Mouse (Mus musculus): ENCODE data around the gene Rfc2.

Rfc2 gene

DNA sequence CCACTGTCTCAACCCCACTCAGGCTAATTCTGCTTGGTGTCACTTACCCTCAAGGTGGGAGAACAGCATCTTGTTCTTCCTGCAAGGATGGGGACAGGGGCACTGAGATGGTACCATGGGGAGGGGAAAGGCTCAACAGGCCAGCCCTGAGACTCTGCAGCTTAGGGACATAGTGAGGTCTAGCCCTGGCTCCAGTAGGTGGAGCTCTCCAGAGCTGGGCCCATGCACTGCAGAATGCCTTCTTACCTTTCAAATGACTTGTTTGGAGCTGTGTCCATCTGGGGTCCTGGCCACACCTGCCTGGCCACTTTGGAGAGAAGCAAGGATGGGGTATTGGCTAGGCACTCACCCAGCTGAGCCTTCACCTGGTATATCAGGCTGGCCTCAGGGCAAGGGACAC is 25.1 kb downstream of the Rfc2 start:
- Histone ChIP-seq H3K4me1 (replicated peaks; ENCODE audit: low read depth, low read length) (peaks cover 27% of the 10 kb centered on the region), H3K4me3 (replicated peaks; ENCODE audit: low read length) (no peak overlapping the region), H3K36me3 (ENCODE audit: insufficient read depth, low read length) (no peaks in the 10 kb centered on the region), H3K9me3 (ENCODE audit: low read length) (no peaks in the 10 kb centered on the region), H3K27me3 (ENCODE audit: insufficient read depth, low read length) (no peaks in the 10 kb centered on the region; the same call in 1 of the 2 replicates)
- 0 out of 2 replicates have a peak, but pooled peaks have one; percentile 6 for TF ChIP-seq CTCF (conservative IDR thresholded peaks at IDR 0.05; ENCODE audit: low read length)
- no peak for TF ChIP-seq POU5F1 (IDR thresholded peaks at IDR 0.05; ENCODE audit: borderline replicate concordance, low read length)

DNA sequence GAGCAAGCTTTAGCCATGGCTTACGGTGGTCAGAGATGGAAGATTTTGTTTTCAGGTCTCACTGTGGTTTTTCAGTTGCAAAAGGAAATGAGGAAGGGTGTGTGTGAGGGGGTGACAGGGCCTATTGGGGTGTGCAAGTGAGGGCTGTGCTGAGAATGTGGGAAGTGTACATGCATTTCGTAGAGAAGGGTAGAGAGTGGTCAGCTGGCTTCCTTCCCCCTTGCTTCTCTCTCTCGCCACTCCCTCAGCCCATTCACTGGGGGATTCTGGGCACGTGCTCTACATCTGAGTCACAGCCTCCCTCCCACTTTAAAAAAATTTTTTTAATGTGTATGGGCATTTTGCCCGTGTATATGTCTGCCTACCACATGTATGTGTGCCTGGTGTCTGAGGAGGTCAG is 26.0 kb downstream of the Rfc2 start:
- H3K9me3 ChIP-seq (ENCODE audit: low read length): no peaks in the 10 kb centered on the region
- TF ChIP-seq POU5F1 (IDR thresholded peaks at IDR 0.05; ENCODE audit: borderline replicate concordance, low read length) (no peak), NANOG (IDR thresholded peaks at IDR 0.05; ENCODE audit: borderline replicate concordance, low read length) (no peak)

DNA sequence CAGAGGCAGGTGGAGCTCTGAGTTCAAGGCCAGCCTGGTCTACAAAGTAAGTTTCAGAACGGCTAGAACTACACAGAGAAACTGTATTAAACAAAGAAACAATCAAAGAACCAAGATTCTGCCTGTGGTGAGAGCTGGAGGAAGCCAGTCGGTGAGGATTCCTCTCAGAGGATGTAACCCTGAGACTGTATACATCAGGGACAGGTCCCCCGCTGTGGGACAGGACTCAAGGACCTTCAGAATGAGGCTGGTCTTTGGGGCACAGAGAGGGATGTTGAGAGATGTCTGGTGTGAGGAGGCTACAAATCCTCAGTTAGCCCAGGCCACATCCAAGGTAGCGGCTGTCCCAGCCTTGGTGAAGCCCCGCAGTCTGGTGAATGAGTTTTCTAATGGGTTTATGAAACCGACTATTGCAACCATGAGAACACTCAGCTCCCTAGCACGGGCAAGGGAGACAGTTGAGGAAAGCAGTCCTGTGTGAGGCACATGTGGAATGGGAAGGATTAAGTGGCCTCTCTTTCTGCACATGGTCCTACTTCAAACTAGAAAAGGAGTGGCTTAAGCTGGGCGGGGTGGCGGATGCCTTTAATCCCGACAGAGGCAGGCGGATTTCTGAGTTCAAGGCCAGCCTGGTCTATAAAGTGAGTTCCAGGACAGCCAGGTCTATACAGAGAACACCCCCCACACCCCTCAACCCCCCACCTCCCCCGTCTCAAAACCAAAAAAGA is 28.9 kb downstream of the Rfc2 start:
- Histone ChIP-seq H3K4me1 (replicated peaks; ENCODE audit: low read depth, low read length) (peaks cover 41% of the 10 kb centered on the region), H3K27me3 (ENCODE audit: insufficient read depth, low read length) (no peaks in the 10 kb centered on the region; the same call in 1 of the 2 replicates), H3K9me3 (ENCODE audit: low read length) (no peaks in the 10 kb centered on the region), H3K4me3 (replicated peaks; ENCODE audit: low read length) (no peak overlapping the region), H3K36me3 (ENCODE audit: insufficient read depth, low read length) (peaks cover 7% of the 10 kb centered on the region)
- TF ChIP-seq CTCF (conservative IDR thresholded peaks at IDR 0.05; ENCODE audit: low read length): no peak
- TF ChIP-seq POU5F1 (IDR thresholded peaks at IDR 0.05; ENCODE audit: borderline replicate concordance, low read length): no peak
- TF ChIP-seq NANOG (IDR thresholded peaks at IDR 0.05; ENCODE audit: borderline replicate concordance, low read length): no peak

More for the DNA sequence above, 26.0 kb downstream of the Rfc2 start:
- Histone ChIP-seq H3K27me3 (ENCODE audit: insufficient read depth, low read length) (no peaks in the 10 kb centered on the region; the same call in 1 of the 2 replicates), H3K36me3 (ENCODE audit: insufficient read depth, low read length) (no peaks in the 10 kb centered on the region), H3K4me1 (replicated peaks; ENCODE audit: low read depth, low read length) (peaks cover 33% of the 10 kb centered on the region), H3K4me3 (replicated peaks; ENCODE audit: low read length) (no peak overlapping the region)

DNA sequence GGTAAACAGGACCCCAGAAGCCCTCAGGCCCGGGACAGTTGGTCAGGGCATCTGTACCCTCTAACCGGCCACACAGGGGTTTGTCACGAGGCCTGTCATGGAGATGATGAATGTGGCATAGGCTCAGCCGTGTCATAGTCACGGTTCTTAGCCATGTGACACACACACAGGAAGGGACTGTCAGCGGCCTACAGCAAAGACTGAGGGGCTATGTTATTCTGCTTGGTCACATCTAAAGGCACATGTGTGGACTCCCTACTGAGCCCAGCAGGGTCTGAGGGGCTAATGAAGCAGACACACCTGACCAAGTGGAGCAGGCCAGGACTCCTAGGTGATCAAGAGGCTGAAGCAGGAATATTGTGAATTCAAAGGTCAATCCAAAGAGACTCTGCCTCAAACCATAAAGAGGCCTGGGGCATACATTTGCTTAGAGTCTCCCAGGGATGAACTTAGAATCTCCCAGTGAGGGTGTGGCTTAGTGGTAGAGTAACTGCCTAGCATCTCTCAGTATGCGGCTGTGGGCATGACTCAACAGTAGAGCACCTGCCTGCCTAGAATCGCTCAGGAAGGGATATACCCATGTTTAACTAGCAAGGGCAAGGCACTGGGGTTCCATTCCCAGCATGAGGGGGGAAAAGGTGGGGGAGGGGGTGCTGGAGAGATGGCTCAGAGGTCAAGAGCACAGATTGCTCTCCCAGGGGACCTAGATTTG is 30.8 kb downstream of the Rfc2 start:
- TF ChIP-seq POU5F1 (IDR thresholded peaks at IDR 0.05; ENCODE audit: borderline replicate concordance, low read length) (no peak), CTCF (conservative IDR thresholded peaks at IDR 0.05; ENCODE audit: low read length) (no peak), NANOG (IDR thresholded peaks at IDR 0.05; ENCODE audit: borderline replicate concordance, low read length) (no peak)
- Histone ChIP-seq H3K4me3 (replicated peaks; ENCODE audit: low read length) (no peak overlapping the region), H3K4me1 (replicated peaks; ENCODE audit: low read depth, low read length) (peaks cover 51% of the 10 kb centered on the region), H3K36me3 (ENCODE audit: insufficient read depth, low read length) (peaks cover 15% of the 10 kb centered on the region), H3K9me3 (ENCODE audit: low read length) (no peaks in the 10 kb centered on the region), H3K27me3 (ENCODE audit: insufficient read depth, low read length) (no peaks in the 10 kb centered on the region; the same call in 1 of the 2 replicates)

DNA sequence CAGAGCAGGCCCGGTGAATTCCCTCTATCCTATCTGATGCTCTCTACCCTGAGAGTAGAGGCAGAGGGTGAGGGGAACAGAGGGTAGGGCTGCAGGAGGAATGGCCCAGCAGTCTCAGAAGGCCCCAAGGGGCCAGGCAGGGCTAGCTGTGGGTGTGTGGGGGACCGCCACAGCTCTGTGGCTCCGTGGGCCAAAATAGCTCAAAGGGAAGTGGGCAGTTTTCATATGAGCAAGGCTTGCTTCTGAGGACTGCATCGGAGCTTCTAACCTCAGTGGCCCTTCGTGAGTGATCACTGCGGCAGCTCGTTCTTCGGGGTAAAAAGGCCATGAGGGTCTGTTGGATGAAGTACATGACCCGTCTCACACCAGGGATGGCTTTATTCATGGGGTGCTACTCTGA is 32.6 kb downstream of the Rfc2 start:
- peaks cover 33% of the 10 kb centered on the region for H3K36me3 ChIP-seq (ENCODE audit: insufficient read depth, low read length)
- TF ChIP-seq NANOG (IDR thresholded peaks at IDR 0.05; ENCODE audit: borderline replicate concordance, low read length) (no peak), CTCF (conservative IDR thresholded peaks at IDR 0.05; ENCODE audit: low read length) (no peak), POU5F1 (IDR thresholded peaks at IDR 0.05; ENCODE audit: borderline replicate concordance, low read length) (no peak)
- no peaks in the 10 kb centered on the region for H3K9me3 ChIP-seq (ENCODE audit: low read length)
- no peak overlapping the region for H3K4me3 ChIP-seq (replicated peaks; ENCODE audit: low read length)
- H3K27me3 ChIP-seq (ENCODE audit: insufficient read depth, low read length): no peaks in the 10 kb centered on the region
- peaks cover 51% of the 10 kb centered on the region for H3K4me1 ChIP-seq (replicated peaks; ENCODE audit: low read depth, low read length)

DNA sequence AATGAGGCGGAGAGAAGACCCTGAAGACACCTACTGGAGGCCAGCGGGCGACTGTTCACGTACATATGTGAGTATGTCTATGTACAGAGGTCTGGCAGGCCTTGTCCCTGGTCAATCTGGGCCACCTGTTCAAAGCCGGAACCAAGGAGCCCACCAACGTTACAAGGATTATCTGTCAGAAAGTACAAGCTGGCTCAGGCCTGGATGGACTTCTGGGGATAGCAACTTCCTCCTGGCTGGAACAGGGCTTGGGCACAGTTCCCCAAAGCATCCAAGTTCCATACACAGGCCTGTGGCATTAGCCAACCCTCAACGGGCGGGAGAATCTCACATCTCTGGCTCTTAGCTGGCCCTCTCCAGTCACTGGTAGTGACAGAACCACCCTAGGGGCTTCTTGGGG is 33.1 kb downstream of the Rfc2 start:
- H3K4me1 ChIP-seq (replicated peaks; ENCODE audit: low read depth, low read length): peaks cover 48% of the 10 kb centered on the region
- H3K27me3 ChIP-seq (ENCODE audit: insufficient read depth, low read length): no peaks in the 10 kb centered on the region
- no peak overlapping the region for H3K4me3 ChIP-seq (replicated peaks; ENCODE audit: low read length)
- peaks cover 39% of the 10 kb centered on the region for H3K36me3 ChIP-seq (ENCODE audit: insufficient read depth, low read length)
- TF ChIP-seq NANOG (IDR thresholded peaks at IDR 0.05; ENCODE audit: borderline replicate concordance, low read length): no peak
- TF ChIP-seq POU5F1 (IDR thresholded peaks at IDR 0.05; ENCODE audit: borderline replicate concordance, low read length): no peak
- TF ChIP-seq CTCF (conservative IDR thresholded peaks at IDR 0.05; ENCODE audit: low read length): no peak
- no peaks in the 10 kb centered on the region for H3K9me3 ChIP-seq (ENCODE audit: low read length)

DNA sequence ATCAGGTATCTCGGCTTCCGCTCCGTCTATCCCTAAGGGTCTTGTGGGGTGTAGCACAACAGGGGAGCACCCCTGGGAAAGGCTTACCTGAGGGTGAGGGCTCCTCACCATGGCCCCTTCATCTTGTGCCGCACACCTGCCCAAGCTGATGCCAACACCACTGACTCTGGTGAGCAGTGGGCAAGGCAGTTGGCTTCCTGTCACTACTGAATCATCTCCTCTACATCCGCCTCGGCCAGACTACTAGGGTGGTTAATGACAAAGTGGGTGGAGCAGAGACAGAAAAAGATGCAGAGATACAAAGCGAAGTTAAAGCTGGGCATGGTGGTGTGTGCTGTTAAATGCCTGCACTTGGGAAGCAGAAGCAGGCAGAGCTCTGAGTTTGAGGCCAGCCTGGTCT is 33.6 kb downstream of the Rfc2 start, which contains the start of gene Lat2:
Gene Lat2, minus strand, starts transcription at position 224 of the 400 bp plus-strand sequence.
- no peak for TF ChIP-seq CTCF (conservative IDR thresholded peaks at IDR 0.05; ENCODE audit: low read length)
- no peak for TF ChIP-seq POU5F1 (IDR thresholded peaks at IDR 0.05; ENCODE audit: borderline replicate concordance, low read length)
- TF ChIP-seq NANOG (IDR thresholded peaks at IDR 0.05; ENCODE audit: borderline replicate concordance, low read length): no peak
- peaks cover 44% of the 10 kb centered on the region for H3K36me3 ChIP-seq (ENCODE audit: insufficient read depth, low read length)
- H3K4me1 ChIP-seq (replicated peaks; ENCODE audit: low read depth, low read length): peaks cover 47% of the 10 kb centered on the region
- no peak within 1 kb of the TSS for H3K4me3 ChIP-seq (replicated peaks; ENCODE audit: low read length)
- H3K27me3 ChIP-seq (ENCODE audit: insufficient read depth, low read length): no peaks in the 10 kb centered on the region
- no peaks in the 10 kb centered on the region for H3K9me3 ChIP-seq (ENCODE audit: low read length)

DNA sequence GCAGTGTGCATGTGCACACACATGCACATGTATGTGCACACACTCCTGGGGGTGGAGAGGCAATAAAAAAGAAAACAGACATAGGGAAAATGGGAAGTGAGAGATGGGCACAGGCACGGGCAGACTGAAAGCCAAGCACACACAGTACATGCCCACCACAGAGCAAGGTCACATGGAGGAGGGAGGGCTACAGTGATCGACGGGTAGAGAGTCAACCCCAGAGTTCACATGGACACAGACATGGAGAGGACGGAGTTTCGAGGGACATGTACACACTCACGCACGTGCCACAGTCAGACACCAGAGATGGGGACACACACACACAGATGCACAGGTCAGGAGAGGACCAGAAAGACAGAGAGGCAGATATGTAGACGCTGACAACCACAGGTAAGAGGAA is 34.2 kb downstream of the Rfc2 start:
- no peak overlapping the region for H3K4me3 ChIP-seq (replicated peaks; ENCODE audit: low read length)
- no peak for TF ChIP-seq CTCF (conservative IDR thresholded peaks at IDR 0.05; ENCODE audit: low read length)
- TF ChIP-seq POU5F1 (IDR thresholded peaks at IDR 0.05; ENCODE audit: borderline replicate concordance, low read length): no peak
- TF ChIP-seq NANOG (IDR thresholded peaks at IDR 0.05; ENCODE audit: borderline replicate concordance, low read length): no peak
- H3K9me3 ChIP-seq (ENCODE audit: low read length): no peaks in the 10 kb centered on the region
- peaks cover 49% of the 10 kb centered on the region for H3K36me3 ChIP-seq (ENCODE audit: insufficient read depth, low read length)
- H3K27me3 ChIP-seq (ENCODE audit: insufficient read depth, low read length): no peaks in the 10 kb centered on the region
- peaks cover 45% of the 10 kb centered on the region for H3K4me1 ChIP-seq (replicated peaks; ENCODE audit: low read depth, low read length)

All from E14TG2a.4 (cell line).